Mouse (Mus musculus) layer of hippocampus, adult 18-20 months (tissue): ENCODE measurements around the gene Wwox. TPM values are rescaled to one million over a fixed set of nuclear protein-coding genes. Genes with fewer than 3 reads are reported as not detected.

Source experiments
- DNase-seq, 2 experiments: peaks; one replicate each; pipeline ENCODE4 v3.0.0; 2022; ENCODE audit warnings: low spot score in 2 of 2
- total RNA-seq, 2 experiments: library from RNA; stranded (reverse); gene quantifications; 2 replicates each; pipeline ENCODE4 v1.2.3; 2021

Wwox gene
- total RNA-seq, 2 experiments from 2014 or later = 14.9 to 15.3 TPM

- no peak for DNase-seq
Observed at GRCm38 (mm10) chr8:114716546-114717255, 277.2 kb downstream of the Wwox start.

DNA sequence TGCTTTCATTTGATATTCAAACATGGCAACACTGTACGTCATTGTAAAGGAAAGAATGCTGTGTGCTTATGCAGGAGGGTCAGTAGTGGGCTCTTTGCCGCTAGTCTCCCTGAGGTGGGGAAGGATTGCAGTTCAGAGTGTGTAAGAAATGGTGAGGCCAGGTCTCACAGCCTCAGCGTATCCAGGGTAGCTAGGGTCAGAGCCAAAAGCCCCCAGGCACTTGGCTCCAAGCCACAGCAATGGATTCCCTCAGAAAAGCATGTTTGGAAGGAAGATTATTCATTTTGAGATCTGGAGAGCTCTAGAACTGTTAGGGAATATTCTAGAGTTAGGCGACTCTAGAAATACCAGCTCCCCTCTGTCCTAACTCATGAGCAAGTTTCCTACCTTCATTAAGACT lies 279.4 kb downstream of the Wwox start:
- no peak for DNase-seq

DNA sequence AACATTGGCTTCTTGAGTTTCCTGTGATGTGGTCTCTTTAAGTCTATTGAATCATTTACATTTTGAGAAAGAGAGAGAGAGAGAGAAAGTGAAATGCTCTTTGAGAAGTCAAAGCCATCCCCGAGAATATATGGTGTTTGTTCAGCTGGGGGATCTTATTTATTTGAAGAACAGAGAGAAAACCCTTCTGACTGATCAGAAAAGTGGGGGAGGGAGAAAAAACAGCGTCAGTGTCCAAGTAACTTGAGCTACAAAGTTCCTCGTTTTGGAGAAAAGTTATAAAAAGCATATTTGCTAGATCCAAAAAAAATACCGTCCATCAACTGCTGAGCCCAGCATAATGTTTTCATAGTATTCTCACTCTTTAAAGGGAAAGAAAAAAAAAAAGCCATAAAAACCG lies 283.2 kb downstream of the Wwox start:
- DNase-seq = no peak

DNA sequence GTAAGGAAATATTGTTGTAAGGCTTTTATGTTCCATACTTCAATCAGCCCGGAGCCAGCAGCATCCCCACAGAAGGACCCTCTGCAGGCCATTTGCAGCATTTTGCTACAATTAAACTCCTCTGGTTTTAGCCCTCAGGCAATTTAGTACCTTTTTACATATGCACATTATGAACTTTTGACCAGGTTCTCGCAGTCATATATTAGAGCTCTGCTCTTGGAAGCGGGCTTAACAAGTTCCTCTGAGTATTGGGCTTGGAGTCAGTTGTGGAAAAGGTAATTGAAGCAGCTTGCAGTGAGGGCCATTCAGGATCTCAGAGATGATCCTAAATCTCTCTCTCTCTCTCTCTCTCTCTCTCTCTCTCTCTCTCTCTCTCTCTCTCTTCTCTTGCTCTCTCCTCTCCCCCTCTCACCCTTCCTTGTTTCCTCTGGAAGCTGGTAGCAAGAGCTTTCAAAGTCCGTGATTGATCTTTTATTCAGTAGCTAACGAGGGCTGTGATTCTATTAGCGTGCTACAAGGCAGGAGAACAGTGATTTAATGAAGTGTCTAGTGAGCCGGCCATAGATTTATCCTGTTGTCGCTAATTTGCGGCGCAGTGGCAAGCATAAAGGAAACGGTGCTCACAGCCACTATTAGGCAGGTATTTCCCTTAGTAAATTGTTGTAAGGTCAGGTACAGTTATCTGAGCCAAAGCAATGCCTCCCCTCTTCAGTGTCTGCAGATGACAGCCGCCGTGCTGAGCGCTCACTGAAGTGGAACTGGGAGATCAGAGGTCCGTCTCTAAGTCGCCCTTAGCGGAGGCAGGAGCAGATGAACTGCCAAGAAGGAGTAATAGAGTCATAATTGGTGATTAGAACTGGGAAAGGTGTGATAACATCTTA lies 292.0 kb downstream of the Wwox start:
- DNase-seq = no peak

DNA sequence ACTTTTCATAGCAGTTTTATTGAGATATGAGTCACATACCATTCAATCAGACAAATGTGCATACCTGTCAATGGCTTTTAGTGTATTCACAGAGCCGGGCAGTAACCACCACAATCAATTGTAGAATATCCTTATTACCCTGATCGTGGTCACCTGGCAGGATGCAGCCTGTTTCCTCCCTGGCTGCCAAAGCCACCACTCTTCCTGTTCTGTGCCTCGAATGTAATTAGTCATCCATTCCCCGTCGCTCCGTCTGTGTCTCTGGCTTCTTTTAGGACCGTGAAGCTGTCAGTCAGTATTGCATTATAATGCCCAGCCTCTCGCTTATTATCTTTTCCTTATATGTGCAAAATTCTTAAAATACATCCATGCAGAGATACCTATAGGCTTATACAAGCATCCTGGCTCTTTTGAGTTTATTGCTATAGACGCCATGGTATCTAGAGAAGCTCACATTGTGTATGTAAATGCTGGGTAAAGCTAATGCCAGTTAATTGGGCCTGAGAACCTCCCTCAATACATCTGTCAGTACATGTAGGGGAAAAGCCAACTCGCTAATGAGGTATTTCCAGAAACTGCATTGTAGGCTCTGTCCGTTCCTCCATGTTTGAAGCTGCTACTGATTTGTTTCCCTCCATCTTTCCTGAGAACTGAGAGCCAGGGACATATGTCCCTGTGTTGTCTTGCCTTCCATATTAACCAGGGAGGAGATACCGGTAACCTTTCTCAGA lies 303.9 kb downstream of the Wwox start:
- no peak for DNase-seq

- no peak for DNase-seq
Observed at GRCm38 (mm10) chr8:114746373-114746772, 306.9 kb downstream of the Wwox start.

- DNase-seq = no peak
Observed at GRCm38 (mm10) chr8:114751376-114752135, 312.1 kb downstream of the Wwox start.

DNA sequence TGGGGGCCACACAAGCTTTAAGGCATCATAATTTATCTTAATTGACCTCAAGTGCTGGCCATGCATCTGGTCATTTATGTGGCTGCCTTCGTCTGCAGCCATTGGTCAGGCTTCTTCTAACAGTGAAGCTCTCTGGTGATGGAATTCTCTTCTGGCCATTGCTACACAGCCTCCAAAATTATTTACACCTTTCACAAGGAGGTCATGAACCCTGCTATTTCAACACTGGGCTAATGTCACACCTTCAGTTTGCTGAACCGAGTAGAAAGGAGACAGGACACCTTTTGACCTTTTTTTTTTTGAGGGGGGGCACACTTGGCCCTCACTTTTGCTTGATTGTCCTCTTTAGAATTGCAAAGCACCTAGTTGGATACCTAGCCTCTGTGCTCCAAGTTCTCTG lies 320.2 kb downstream of the Wwox start:
- no peak for DNase-seq

GRCm38 (mm10) chr8:114768536-114768935 lies 329.1 kb downstream of the Wwox start:
- DNase-seq = no peak

- DNase-seq = peak; percentile 50 to 78
Observed at GRCm38 (mm10) chr8:114770856-114771776, 331.7 kb downstream of the Wwox start.

- no peak for DNase-seq
Observed at GRCm38 (mm10) chr8:114772276-114772849, 332.9 kb downstream of the Wwox start.

GRCm38 (mm10) chr8:114773461-114774414 lies 334.3 kb downstream of the Wwox start:
- peak in 1 of 2 experiments; percentile 28 for DNase-seq

DNA sequence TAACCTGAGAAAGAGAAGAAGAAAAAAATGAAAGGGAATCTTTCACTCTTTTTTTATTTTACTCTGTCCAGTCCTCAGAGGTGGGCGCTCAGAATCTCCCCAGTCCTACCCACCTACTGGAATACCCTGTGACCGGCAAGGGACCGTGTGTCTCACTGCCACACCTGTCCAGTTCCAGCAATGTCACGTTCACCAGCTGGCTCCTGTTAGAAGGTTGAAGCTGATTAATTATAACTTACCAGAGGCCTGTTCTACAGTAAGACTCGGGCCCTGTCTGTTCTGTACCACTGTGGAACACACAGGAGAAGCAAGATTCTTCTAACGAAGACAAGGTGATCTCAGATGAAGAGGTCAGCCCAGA lies 334.9 kb downstream of the Wwox start:
- DNase-seq = no peak

- no peak for DNase-seq
Observed at GRCm38 (mm10) chr8:114775543-114775942, 336.1 kb downstream of the Wwox start.

GRCm38 (mm10) chr8:114776696-114777095 lies 337.2 kb downstream of the Wwox start:
- DNase-seq = no peak

DNA sequence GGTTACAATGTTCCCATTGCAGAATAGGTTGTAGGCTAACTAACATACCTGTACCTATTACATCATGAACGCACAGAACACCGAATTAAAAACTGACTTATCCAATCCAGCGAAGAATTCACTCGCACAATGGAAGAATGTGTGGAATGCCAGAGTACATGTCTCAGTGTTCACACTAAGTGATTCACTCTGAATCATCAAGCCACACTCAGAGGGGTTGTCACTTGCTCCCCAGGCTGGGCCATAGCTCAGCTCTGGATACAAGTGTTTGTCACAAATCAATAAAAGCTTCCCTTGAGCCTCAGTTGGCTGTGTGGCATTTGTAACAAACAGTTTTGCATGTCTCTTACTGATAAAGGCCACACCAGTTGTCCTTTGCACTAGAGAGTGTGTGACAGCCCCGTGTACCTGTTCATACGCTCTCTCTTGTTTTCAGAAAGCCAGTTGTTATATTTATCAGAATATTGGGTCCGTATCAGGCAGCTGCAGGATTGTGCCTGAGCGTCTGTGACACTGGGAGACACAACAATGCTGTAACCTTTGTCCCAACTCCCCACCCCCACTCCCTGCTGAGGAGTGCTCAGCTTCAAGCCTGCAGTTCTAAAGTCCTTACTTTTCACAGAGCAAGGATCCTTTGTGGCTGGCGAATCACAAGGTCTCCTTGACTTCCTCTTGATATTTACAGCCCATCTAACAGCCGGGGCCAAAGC lies 338.0 kb downstream of the Wwox start:
- DNase-seq = no peak

DNA sequence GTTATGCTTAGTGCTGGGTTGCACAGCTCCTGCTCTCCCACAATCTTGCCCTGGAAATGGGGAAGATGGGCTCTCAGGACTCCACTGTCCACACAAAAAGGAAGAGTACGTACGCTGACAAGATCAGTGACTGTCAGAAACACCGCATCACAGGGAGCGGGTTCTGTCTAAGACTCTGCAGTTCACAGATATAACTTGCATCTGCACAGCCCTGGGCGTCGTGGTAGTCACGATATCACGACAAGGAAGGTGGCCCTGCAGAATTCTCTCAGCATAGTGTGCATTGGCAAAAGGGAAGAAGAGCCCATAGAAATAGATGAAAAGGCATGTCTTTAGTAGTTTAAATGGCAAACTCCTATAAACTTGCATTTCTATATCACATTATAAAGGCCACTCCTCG lies 339.5 kb downstream of the Wwox start:
- DNase-seq = no peak

GRCm38 (mm10) chr8:114783321-114783720 lies 343.9 kb downstream of the Wwox start:
- DNase-seq = no peak
